Comparison of ENCODE assay signal across 8 mouse cellular contexts in genomic region chr7:45935114-45935513, GRCm38 (mm10). TPM values are rescaled to one million over a fixed set of nuclear protein-coding genes. Genes with fewer than 3 reads are reported as not detected.
DNase-seq lines count a peak whose midpoint lies in the region; ATAC-seq and TF ChIP-seq lines count a peak whose summit lies in the region.

No protein-coding gene starts in this region.

- no peaks in the 10 kb centered on the region for H3K4me1 ChIP-seq in forebrain, embryonic 14.5 days (ENCODE audit: control insufficient read depth, insufficient read depth, low read length)
- no peaks in the 10 kb centered on the region for H3K4me1 ChIP-seq in kidney, adult 2 months (ENCODE audit: control insufficient read depth, insufficient read depth, low read length)
- H3K4me1 ChIP-seq in lung, embryonic 14.5 days (ENCODE audit: insufficient read depth): no peaks in the 10 kb centered on the region

- no peak overlapping the region for H3K4me3 ChIP-seq in forebrain, embryonic 14.5 days (ENCODE audit: low read depth, low read length)
- no peak overlapping the region for H3K4me3 ChIP-seq in kidney, adult 2 months (ENCODE audit: insufficient read depth, low read depth, low read length)
- H3K4me3 ChIP-seq in lung, embryonic 14.5 days (ENCODE audit: low read depth, low read length): no peak overlapping the region

- no peaks in the 10 kb centered on the region for H3K27me3 ChIP-seq in forebrain, embryonic 14.5 days (replicated peaks; ENCODE audit: control insufficient read depth, insufficient read depth, low read length)
- H3K27me3 ChIP-seq in kidney, adult 2 months (replicated peaks; ENCODE audit: control insufficient read depth, insufficient read depth, low read length): no peaks in the 10 kb centered on the region
- no peaks in the 10 kb centered on the region for H3K27me3 ChIP-seq in lung, embryonic 14.5 days (ENCODE audit: insufficient read depth, low read length)

- no peak overlapping the region for H3K4me2 ChIP-seq in forebrain, embryonic 14.5 days (ENCODE audit: low read length)
- no peak overlapping the region for H3K4me2 ChIP-seq in lung, embryonic 14.5 days

- H3K27ac ChIP-seq in forebrain, embryonic 14.5 days (ENCODE audit: low read depth, low read length): no peak overlapping the region
- H3K27ac ChIP-seq in kidney, adult 2 months (ENCODE audit: insufficient read depth, low read depth, low read length): no peak overlapping the region
- H3K27ac ChIP-seq in lung, embryonic 14.5 days (ENCODE audit: low read depth): no peak overlapping the region

- DNase-seq in cerebellum, adult 11 months: peak; percentile 38
- DNase-seq in B cell, adult 2 months: peak; percentile 82 to 85
- DNase-seq in brain, embryonic 14.5 days (ENCODE audit: low read depth): peak; percentile 70
- DNase-seq in forebrain, embryonic 14.5 days (ENCODE audit: low spot score): peak; percentile 72
- DNase-seq in kidney, adult 2 months: peak; percentile 70
- peak; percentile 88 for DNase-seq in lung, embryonic 14.5 days
- DNase-seq in right cerebral cortex, postnatal 14 days: peak; percentile 65

- no peaks in the 10 kb centered on the region for H3K9me3 ChIP-seq in forebrain, embryonic 14.5 days (replicated peaks; ENCODE audit: control insufficient read depth, low read length)
- peaks cover 4% of the 10 kb centered on the region; the same call in 1 of the 2 replicates for H3K9me3 ChIP-seq in lung, embryonic 14.5 days (ENCODE audit: low read depth, low read length)

- no peak for TF ChIP-seq POLR2A in brain, embryonic 14.5 days (IDR thresholded peaks at IDR 0.05; ENCODE audit: borderline replicate concordance, extremely low read depth, insufficient read depth, insufficient read length, poor library complexity, severe bottlenecking)
- no peak for TF ChIP-seq POLR2A in kidney, adult 2 months (IDR thresholded peaks at IDR 0.05; ENCODE audit: low read depth, low read length)

- no peak for ATAC-seq in cerebellum, adult (ENCODE audit: insufficient number of reproducible peaks, low FRiP score, low TSS enrichment)
- ATAC-seq in forebrain, embryonic 14.5 days: 0 out of 2 replicates have a peak, but pooled peaks have one; percentile 42
- ATAC-seq in lung, embryonic 14.5 days (ENCODE audit: insufficient read depth): no peak

- WGBS in forebrain, embryonic 14.5 days: 22% methylated on average over 7 of the region's 7 CpGs
- WGBS in kidney, adult 2 months: 17% methylated on average over 7 of the region's 7 CpGs
- WGBS in lung, embryonic 14.5 days: 23% methylated on average over 7 of the region's 7 CpGs

- no peaks in the 10 kb centered on the region for H3K36me3 ChIP-seq in forebrain, embryonic 14.5 days (ENCODE audit: control insufficient read depth, insufficient read depth, low read length)
- no peaks in the 10 kb centered on the region for H3K36me3 ChIP-seq in kidney, adult 2 months (ENCODE audit: control insufficient read depth, insufficient read depth, low read length)
- H3K36me3 ChIP-seq in lung, embryonic 14.5 days (ENCODE audit: insufficient read depth): no peaks in the 10 kb centered on the region

- TF ChIP-seq CTCF in brain, embryonic 14.5 days (IDR thresholded peaks at IDR 0.05; ENCODE audit: borderline replicate concordance, extremely low read depth, insufficient read depth, insufficient read length): peak; percentile 80
- TF ChIP-seq CTCF in kidney, adult 2 months (conservative IDR thresholded peaks at IDR 0.05; ENCODE audit: insufficient read depth, insufficient read length, low read depth, low read length): peak; percentile 85
- peak; percentile 89 for TF ChIP-seq CTCF in lung, embryonic 14.5 days (IDR thresholded peaks at IDR 0.05; ENCODE audit: low read depth)

- H3K9ac ChIP-seq in forebrain, embryonic 14.5 days (ENCODE audit: low read length): no peak overlapping the region
- H3K9ac ChIP-seq in lung, embryonic 14.5 days: no peak overlapping the region

RNA-seq across cellular contexts. Expression of gene Ccdc114, which starts 11.2 kb away (rescaled TPM):
- 5.8 and 7.6 TPM in 2 replicates for polyA plus RNA-seq in brain, embryonic 14.5 days (2012; rRNA removed)
- 2.6 and 2.7 TPM in 2 replicates for polyA plus RNA-seq in forebrain, embryonic 14.5 days (2014; fragmentation: Nextera tagmentation; extraction: Ambion mirVana)
- polyA plus RNA-seq in kidney, adult 2 months (2012; rRNA removed): 8.6 and 8.9 TPM in 2 replicates
- 2.9 and 4.4 TPM in 2 replicates for polyA plus RNA-seq in lung, embryonic 14.5 days (2014; fragmentation: Nextera tagmentation; extraction: Ambion mirVana)

RNA-seq across cellular contexts. Expression of gene Emp3, which starts 13.9 kb away (rescaled TPM):
- polyA plus RNA-seq in brain, embryonic 14.5 days (2012; rRNA removed): 27.7 and 27.8 TPM in 2 replicates
- 27.9 and 32.8 TPM in 2 replicates for polyA plus RNA-seq in forebrain, embryonic 14.5 days (2014; fragmentation: Nextera tagmentation; extraction: Ambion mirVana)
- 62.1 and 65.4 TPM in 2 replicates for polyA plus RNA-seq in kidney, adult 2 months (2012; rRNA removed)
- polyA plus RNA-seq in lung, embryonic 14.5 days (2014; fragmentation: Nextera tagmentation; extraction: Ambion mirVana): 164 and 174 TPM in 2 replicates

RNA-seq across cellular contexts. Expression of gene Tmem143, which starts 38.4 kb away (rescaled TPM):
- 19.1 and 23.3 TPM in 2 replicates for polyA plus RNA-seq in brain, embryonic 14.5 days (2012; rRNA removed)
- polyA plus RNA-seq in forebrain, embryonic 14.5 days (2014; fragmentation: Nextera tagmentation; extraction: Ambion mirVana): 5.1 and 6.2 TPM in 2 replicates
- 123 and 143 TPM in 2 replicates for polyA plus RNA-seq in kidney, adult 2 months (2012; rRNA removed)
- polyA plus RNA-seq in lung, embryonic 14.5 days (2014; fragmentation: Nextera tagmentation; extraction: Ambion mirVana): 2.7 and 3.5 TPM in 2 replicates

RNA-seq across cellular contexts. Expression of gene Syngr4, which starts 38.6 kb away (rescaled TPM):
- polyA plus RNA-seq in brain, embryonic 14.5 days (2012; rRNA removed): 0.30 and 0.41 TPM in 2 replicates
- polyA plus RNA-seq in forebrain, embryonic 14.5 days (2014; fragmentation: Nextera tagmentation; extraction: Ambion mirVana): 0.51 and 0.55 TPM in 2 replicates
- 0.19 and 0.50 TPM in 2 replicates for polyA plus RNA-seq in kidney, adult 2 months (2012; rRNA removed)
- polyA plus RNA-seq in lung, embryonic 14.5 days (2014; fragmentation: Nextera tagmentation; extraction: Ambion mirVana): 1.0 and 1.4 TPM in 2 replicates

RNA-seq across cellular contexts. Expression of gene Grin2d, which starts 56.9 kb away (rescaled TPM):
- polyA plus RNA-seq in brain, embryonic 14.5 days (2012; rRNA removed): 13.2 and 31.1 TPM in 2 replicates
- 0.52 and 0.77 TPM in 2 replicates for polyA plus RNA-seq in forebrain, embryonic 14.5 days (2014; fragmentation: Nextera tagmentation; extraction: Ambion mirVana)
- polyA plus RNA-seq in kidney, adult 2 months (2012; rRNA removed): 0.45 and 0.50 TPM in 2 replicates
- 0.41 and 0.43 TPM in 2 replicates for polyA plus RNA-seq in lung, embryonic 14.5 days (2014; fragmentation: Nextera tagmentation; extraction: Ambion mirVana)

Comparison
In these comparisons a context has a peak if more than half of its experiments do, and no peak if none do; other contexts are left out.
1. DNase-seq: peak in every context shown above with its lines; median percentile 88 in lung, embryonic 14.5 days; 84 in B cell, adult 2 months; 72 in forebrain, embryonic 14.5 days; 70 in brain, embryonic 14.5 days; 70 in kidney, adult 2 months; 65 in right cerebral cortex, postnatal 14 days; 38 in cerebellum, adult 11 months.